Mouse (Mus musculus) CH12.LX (cell line): ENCODE measurements at regions not wholly inside any gene's neighbourhood (a gene's known extent, or its start where the extent isn't known, plus 50 kb on each side); places are given as distances from the start of the nearest gene placed in this dataset.

ENCODE experiments used
- CHD2 ChIP-seq: IDR thresholded peaks from 2 replicates; pipeline ENCODE4 v1.6.1; 2011; ENCODE audit warnings: low read length, improper control_type of control experiment
- CTCF ChIP-seq, 2 experiments: IDR thresholded peaks in 1 of 2; conservative IDR thresholded peaks in 1 of 2; 2 replicates each; pipeline ENCODE4 v1.5.1; 2011 to 2012; ENCODE audit warnings: low read depth in 2 of 2, low read length in 2 of 2, improper control_type of control experiment in 1 of 2, inconsistent platforms in 1 of 2, mild to moderate bottlenecking in 1 of 2, moderate library complexity in 1 of 2
- E2F4 ChIP-seq: IDR thresholded peaks from 2 replicates; pipeline ENCODE4 v1.6.1; 2011; ENCODE audit warnings: low read depth, low read length, improper control_type of control experiment; ENCODE audit not compliant: insufficient replicate concordance
- EP300 ChIP-seq: IDR thresholded peaks from 2 replicates; pipeline ENCODE4 v1.6.1; 2011; ENCODE audit warnings: low read length, improper control_type of control experiment
- ETS1 ChIP-seq: conservative IDR thresholded peaks from 2 replicates; pipeline ENCODE4 v1.6.1; 2012; ENCODE audit warnings: low read depth, mild to moderate bottlenecking, inconsistent platforms, low read length, improper control_type of control experiment, moderate library complexity
- GABPA ChIP-seq: IDR thresholded peaks from 2 replicates; pipeline ENCODE4 v1.6.1; 2012; ENCODE audit warnings: low read depth, low read length, improper control_type of control experiment, inconsistent platforms; ENCODE audit not compliant: insufficient replicate concordance
- HCFC1 ChIP-seq: IDR thresholded peaks from 2 replicates; pipeline ENCODE4 v1.6.1; 2012; ENCODE audit warnings: low read depth, mild to moderate bottlenecking, inconsistent platforms, low read length, improper control_type of control experiment
- JUND ChIP-seq: conservative IDR thresholded peaks from 2 replicates; pipeline ENCODE4 v1.6.1; 2011; ENCODE audit warnings: low read depth, low read length, improper control_type of control experiment
- MAX ChIP-seq: IDR thresholded peaks from 2 replicates; pipeline ENCODE4 v1.6.1; 2011; ENCODE audit warnings: low read length, improper control_type of control experiment
- MAZ ChIP-seq: IDR thresholded peaks from 2 replicates; pipeline ENCODE4 v1.6.1; 2012; ENCODE audit warnings: low read depth, mild to moderate bottlenecking, inconsistent platforms, low read length, improper control_type of control experiment, moderate library complexity
- MXI1 ChIP-seq: IDR thresholded peaks from 2 replicates; pipeline ENCODE4 v1.6.1; 2011; ENCODE audit warnings: mild to moderate bottlenecking, low read depth, low read length, improper control_type of control experiment
- NELFE ChIP-seq: IDR thresholded peaks from 2 replicates; pipeline ENCODE4 v1.6.1; 2011; ENCODE audit warnings: low read depth, low read length, improper control_type of control experiment
- USF1 ChIP-seq: IDR thresholded peaks from 2 replicates; pipeline ENCODE4 v1.6.1; 2014; ENCODE audit warnings: low read depth, mild to moderate bottlenecking, inconsistent platforms, low read length, improper control_type of control experiment
- ZNF384 ChIP-seq: IDR thresholded peaks from 2 replicates; pipeline ENCODE4 v1.6.1; 2012; ENCODE audit warnings: low read depth, low read length, improper control_type of control experiment, inconsistent platforms

GRCm38 (mm10) chr3:36275502-36275901 lies 53.4 kb upstream of the Qrfpr start:
- TF ChIP-seq CTCF (conservative IDR thresholded peaks at IDR 0.05 in 1 of 2, IDR thresholded peaks at IDR 0.05 in 1 of 2; ENCODE audit: low read depth in 2 of 2, low read length in 2 of 2) (no peak), ZNF384 (no peak), NELFE (no peak), ETS1 (no peak), JUND (no peak), MAX (no peak), MAZ (no peak), MXI1 (no peak), GABPA (no peak), E2F4 (no peak), EP300 (peak; percentile 54; the same call in 1 of the 2 replicates), USF1 (no peak), CHD2 (no peak), HCFC1 (0 out of 2 replicates have a peak, but pooled peaks have one; percentile 25)
